Mouse (Mus musculus) hindbrain, embryonic 10.5 days (tissue): Measurements from ENCODE around the gene Gpr162. TPM values are rescaled to one million over a fixed set of nuclear protein-coding genes. Genes with fewer than 3 reads are reported as not detected.
"Not testable (repeated sequence)": the region's sequence is repeated elsewhere in the genome, so short reads cannot be mapped to it uniquely, and the experiment has no call there.

ENCODE experiments used
- DNase-seq: peaks from one replicate; pipeline ENCODE4 v3.0.0-alpha.2; 2017; ENCODE audit warnings: low spot score
- H3K27ac ChIP-seq: fragments of 300-500 bp; sonication (generic); 2 replicates; pipeline ENCODE4 v1.5.1; 2016; ENCODE audit warnings: mild to moderate bottlenecking, moderate library complexity
- H3K27me3 ChIP-seq: fragments of 300-500 bp; sonication (generic); 2 replicates; pipeline ENCODE4 v1.6.1; 2016; ENCODE audit warnings: mild to moderate bottlenecking; ENCODE audit not compliant: poor library complexity, insufficient read depth, severe bottlenecking
- H3K36me3 ChIP-seq: fragments of 300-500 bp; sonication (generic); 2 replicates; pipeline ENCODE4 v1.6.1; 2016; ENCODE audit warnings: mild to moderate bottlenecking, moderate library complexity
- H3K4me1 ChIP-seq: fragments of 300-500 bp; sonication (generic); replicated peaks from 2 replicates; pipeline ENCODE4 v1.6.1; 2016; ENCODE audit warnings: mild to moderate bottlenecking
- H3K4me3 ChIP-seq: fragments of 300-500 bp; sonication (generic); 2 replicates; pipeline ENCODE4 v1.5.1; 2016; ENCODE audit warnings: mild to moderate bottlenecking, moderate library complexity
- H3K9me3 ChIP-seq: fragments of 300-500 bp; sonication (generic); 2 replicates; pipeline ENCODE4 v1.6.1; 2016; ENCODE audit warnings: mild to moderate bottlenecking, moderate library complexity
- WGBS: fragments of 180-500 bp; shearing (Covaris S2); methylation state at CpG from one replicate; pipeline ENCODE4 v1.1.7; 2016; 5-methylcytosine and 5-hydroxymethylcytosine counted together
- polyA plus RNA-seq: library from polyadenylated mRNA; unstranded; fragments of >200 nt; fragmentation: Nextera tagmentation; extraction: Ambion mirVana; gene quantifications from 2 replicates; pipeline ENCODE4 v1.2.1, GENCODE M21; 2016

Gpr162 gene
- polyA plus RNA-seq, 1 experiment from 2014 or later: 5.0 TPM

GRCm38 (mm10) chr6:124850535-124850934 lies 13.2 kb downstream of the Gpr162 start:
- H3K4me3 ChIP-seq: no peak overlapping the region
- no peaks in the 10 kb centered on the region for H3K9me3 ChIP-seq
- H3K36me3 ChIP-seq: peaks cover 28% of the 10 kb centered on the region
- 44% methylated on average over 8 of the region's 8 CpGs for WGBS
- peaks cover 13% of the 10 kb centered on the region; the same call in 1 of the 2 replicates for H3K27me3 ChIP-seq
- DNase-seq: no peak
- peaks cover 17% of the 10 kb centered on the region for H3K4me1 ChIP-seq
- no peak overlapping the region for H3K27ac ChIP-seq

DNA sequence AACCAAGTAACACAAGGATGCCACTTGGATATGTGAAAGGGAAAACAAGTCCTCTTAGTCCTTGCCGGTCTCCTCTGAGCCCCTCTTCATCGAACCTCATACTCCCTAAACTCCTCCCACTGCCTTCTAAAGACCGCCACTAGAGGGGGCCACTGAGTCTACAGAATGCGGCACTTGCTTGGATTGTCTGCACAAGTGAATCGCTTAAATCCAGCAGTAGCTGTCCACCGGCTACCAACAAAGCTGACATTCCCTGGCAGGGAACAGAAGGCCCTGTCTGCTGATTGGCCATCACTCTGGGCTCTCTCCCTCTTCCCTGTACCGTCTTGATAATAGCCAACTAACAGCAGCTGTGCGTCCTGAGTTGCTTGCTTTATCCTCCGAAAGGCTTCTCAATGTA lies 16.5 kb downstream of the Gpr162 start:
- Histone ChIP-seq H3K4me1 (peaks cover 10% of the 10 kb centered on the region), H3K27ac (peak overlapping the region; percentile 60; the same call in 1 of the 2 replicates), H3K4me3 (no peak overlapping the region), H3K36me3 (peaks cover 27% of the 10 kb centered on the region), H3K9me3 (no peaks in the 10 kb centered on the region), H3K27me3 (peaks cover 7% of the 10 kb centered on the region; the same call in 1 of the 2 replicates)
- peak; percentile 97 for DNase-seq
- WGBS: 9% methylated on average over 9 of the region's 9 CpGs

GRCm38 (mm10) chr6:124840241-124841167 lies 23.3 kb downstream of the Gpr162 start, which contains the start of gene Gnb3:
TSS of gene Gnb3 (minus strand) at chr6:124840275.
- 39% methylated on average over 15 of the region's 15 CpGs for WGBS
- 0 out of 2 replicates have a peak, but pooled peaks cover 11% of the 10 kb centered on the region for H3K27me3 ChIP-seq
- no peak for DNase-seq

DNA sequence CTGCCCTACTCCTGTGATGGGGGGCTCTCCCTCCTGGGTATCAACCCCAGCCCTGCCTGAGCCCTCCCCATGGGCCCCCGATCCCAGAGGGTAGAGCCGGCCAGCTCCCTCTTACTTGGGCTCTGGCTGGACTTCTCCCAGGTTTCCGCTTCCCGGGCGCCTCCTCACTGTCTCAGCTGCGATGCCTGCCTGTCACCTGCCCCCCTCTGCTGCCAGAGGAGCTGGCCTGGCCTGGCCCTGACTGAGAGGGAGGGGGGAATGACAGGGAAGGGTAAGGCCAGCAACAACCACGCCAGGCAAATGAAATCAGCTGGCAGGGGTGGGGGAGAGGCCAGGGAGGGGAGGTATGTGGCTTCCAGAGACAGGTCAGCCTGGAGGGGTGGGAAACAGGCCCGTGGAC lies 24.0 kb downstream of the Gpr162 start:
- DNase-seq: no peak
- H3K27me3 ChIP-seq: 0 out of 2 replicates have a peak, but pooled peaks cover 11% of the 10 kb centered on the region
- H3K4me1 ChIP-seq: peaks cover 40% of the 10 kb centered on the region
- no peaks in the 10 kb centered on the region for H3K9me3 ChIP-seq
- H3K27ac ChIP-seq: peak overlapping the region; percentile 64
- peak overlapping the region; percentile 23; the same call in 1 of the 2 replicates for H3K4me3 ChIP-seq
- peaks cover 22% of the 10 kb centered on the region for H3K36me3 ChIP-seq
- WGBS: 15% methylated on average over 8 of the region's 8 CpGs

More at GRCm38 (mm10) chr6:124840241-124841167, 23.3 kb downstream of the Gpr162 start, which contains the start of gene Gnb3:
- peaks cover 22% of the 10 kb centered on the region for H3K36me3 ChIP-seq
- peak within 1 kb of the TSS; percentile 23; the same call in 1 of the 2 replicates for H3K4me3 ChIP-seq
- peaks cover 33% of the 10 kb centered on the region for H3K4me1 ChIP-seq
- peak within 1 kb of the TSS; percentile 64 for H3K27ac ChIP-seq
- H3K9me3 ChIP-seq: no peaks in the 10 kb centered on the region

DNA sequence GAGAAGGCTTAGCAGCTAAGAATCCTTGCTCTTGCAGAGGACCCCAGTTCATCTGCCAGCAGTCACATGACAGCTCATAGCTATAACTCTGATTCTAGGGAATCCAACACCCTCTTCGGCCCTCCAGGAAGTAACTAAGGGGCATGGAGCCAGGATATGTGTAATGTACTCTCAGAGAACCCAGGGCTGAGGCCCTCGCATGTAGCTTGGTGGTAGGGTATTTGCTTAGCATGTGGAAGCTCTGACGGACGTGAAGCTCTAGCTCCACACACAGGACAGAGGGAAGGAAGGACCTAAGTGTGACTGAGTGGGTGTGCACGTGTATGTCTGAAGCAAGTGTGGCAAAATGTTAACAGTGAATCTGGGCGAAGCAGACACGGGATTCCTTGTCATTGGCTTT lies 27.4 kb downstream of the Gpr162 start:
- Histone ChIP-seq H3K9me3 (no peaks in the 10 kb centered on the region), H3K36me3 (peaks cover 46% of the 10 kb centered on the region), H3K4me3 (no peak overlapping the region), H3K4me1 (peaks cover 63% of the 10 kb centered on the region), H3K27me3 (0 out of 2 replicates have a peak, but pooled peaks cover 11% of the 10 kb centered on the region), H3K27ac (no peak overlapping the region)
- WGBS: 83% methylated on average over 7 of the region's 7 CpGs
- no peak for DNase-seq

- Histone ChIP-seq H3K9me3 (no peaks in the 10 kb centered on the region), H3K4me3 (0 out of 2 replicates have a peak overlapping the region, but pooled peaks have one; percentile 11), H3K4me1 (peaks cover 68% of the 10 kb centered on the region), H3K36me3 (peaks cover 46% of the 10 kb centered on the region), H3K27ac (peak overlapping the region; percentile 50), H3K27me3 (0 out of 2 replicates have a peak, but pooled peaks cover 9% of the 10 kb centered on the region)
- 52% methylated on average over 10 of the region's 10 CpGs for WGBS
- DNase-seq: peak; percentile 41
These were observed 28.3 kb downstream of the Gpr162 start for GRCm38 (mm10) chr6:124835531-124835930.

DNA sequence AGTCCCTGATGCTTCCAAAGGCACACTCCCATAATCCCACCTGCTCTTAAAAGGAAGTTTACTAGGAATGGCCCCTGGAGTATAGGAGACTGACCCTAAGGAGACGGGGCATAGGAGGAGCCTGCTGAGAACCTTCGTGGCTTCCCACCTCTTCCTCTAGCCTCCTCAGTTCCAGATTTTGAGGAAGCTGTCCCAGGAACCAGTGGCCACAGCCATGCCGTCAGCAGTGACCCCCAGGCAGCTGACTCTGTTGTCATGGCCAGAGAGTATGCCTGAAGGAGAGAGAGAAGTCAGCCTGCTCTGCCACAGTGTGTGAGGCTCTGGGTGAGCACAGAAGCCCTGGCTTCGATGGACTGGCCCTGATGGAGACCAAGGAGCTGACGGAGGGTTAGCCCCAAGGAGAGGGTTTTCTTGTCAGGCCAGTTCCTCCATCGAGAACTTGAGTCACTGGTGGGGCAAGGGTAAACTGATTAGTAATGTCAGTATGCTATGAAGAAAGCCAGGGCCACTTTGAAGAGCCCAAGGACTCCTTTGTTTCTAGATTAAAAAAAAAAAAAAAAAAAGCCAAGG lies 29.2 kb downstream of the Gpr162 start:
- no peak for DNase-seq
- 0 out of 2 replicates have a peak, but pooled peaks cover 8% of the 10 kb centered on the region for H3K27me3 ChIP-seq
- H3K9me3 ChIP-seq: no peaks in the 10 kb centered on the region
- 84% methylated on average over 6 of the region's 6 CpGs for WGBS
- H3K27ac ChIP-seq: 0 out of 2 replicates have a peak overlapping the region, but pooled peaks have one; percentile 45
- H3K4me1 ChIP-seq: peaks cover 62% of the 10 kb centered on the region
- H3K4me3 ChIP-seq: no peak overlapping the region
- H3K36me3 ChIP-seq: peaks cover 46% of the 10 kb centered on the region

DNA sequence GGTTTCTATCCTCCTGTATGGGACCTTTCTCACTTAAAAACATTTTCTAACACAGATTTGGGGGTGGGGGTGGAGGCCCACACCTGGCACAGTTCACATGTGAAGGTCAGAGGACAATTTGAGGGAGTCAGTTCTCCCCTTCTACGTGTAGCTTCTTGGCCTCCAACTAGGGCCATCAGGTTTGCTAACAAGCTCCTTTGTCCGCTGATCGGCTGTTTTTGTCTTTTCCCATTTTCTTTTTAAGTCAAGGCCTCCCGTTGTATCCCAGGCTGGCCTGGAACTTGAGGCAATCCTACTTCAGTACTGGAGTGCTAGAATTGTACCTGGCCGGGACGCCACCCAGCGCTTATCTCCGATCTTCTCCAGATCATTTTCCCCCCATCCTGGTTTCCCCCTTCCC lies 32.1 kb downstream of the Gpr162 start:
- 97% methylated on average over 8 of the region's 8 CpGs for WGBS
- Histone ChIP-seq H3K4me1 (peaks cover 56% of the 10 kb centered on the region), H3K36me3 (peaks cover 54% of the 10 kb centered on the region), H3K27ac (no peak overlapping the region), H3K4me3 (no peak overlapping the region), H3K9me3 (no peaks in the 10 kb centered on the region), H3K27me3 (no peaks in the 10 kb centered on the region)
- DNase-seq: no peak

DNA sequence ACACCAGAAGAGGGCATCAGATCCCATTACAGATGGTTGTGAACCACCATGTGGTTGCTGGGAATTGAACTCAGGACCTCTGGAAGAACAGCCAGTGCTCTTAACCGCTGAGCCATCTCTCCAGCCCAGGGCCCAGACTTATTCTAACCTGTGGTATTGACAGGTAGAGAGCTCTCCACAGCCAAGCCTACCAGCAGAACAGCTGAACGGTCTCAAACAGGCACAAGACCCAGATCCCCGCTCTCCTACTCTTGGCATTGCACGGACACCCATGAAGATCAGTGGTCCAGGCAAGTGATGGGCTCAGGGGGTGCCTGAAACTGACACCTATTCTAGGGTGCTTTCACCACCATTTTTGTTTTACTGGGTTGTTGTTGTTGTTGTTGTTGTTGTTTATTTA lies 32.6 kb downstream of the Gpr162 start:
- not testable (repeated sequence) for H3K27ac ChIP-seq, H3K9me3 ChIP-seq
- WGBS: 98% methylated on average over 4 of the region's 4 CpGs

DNA sequence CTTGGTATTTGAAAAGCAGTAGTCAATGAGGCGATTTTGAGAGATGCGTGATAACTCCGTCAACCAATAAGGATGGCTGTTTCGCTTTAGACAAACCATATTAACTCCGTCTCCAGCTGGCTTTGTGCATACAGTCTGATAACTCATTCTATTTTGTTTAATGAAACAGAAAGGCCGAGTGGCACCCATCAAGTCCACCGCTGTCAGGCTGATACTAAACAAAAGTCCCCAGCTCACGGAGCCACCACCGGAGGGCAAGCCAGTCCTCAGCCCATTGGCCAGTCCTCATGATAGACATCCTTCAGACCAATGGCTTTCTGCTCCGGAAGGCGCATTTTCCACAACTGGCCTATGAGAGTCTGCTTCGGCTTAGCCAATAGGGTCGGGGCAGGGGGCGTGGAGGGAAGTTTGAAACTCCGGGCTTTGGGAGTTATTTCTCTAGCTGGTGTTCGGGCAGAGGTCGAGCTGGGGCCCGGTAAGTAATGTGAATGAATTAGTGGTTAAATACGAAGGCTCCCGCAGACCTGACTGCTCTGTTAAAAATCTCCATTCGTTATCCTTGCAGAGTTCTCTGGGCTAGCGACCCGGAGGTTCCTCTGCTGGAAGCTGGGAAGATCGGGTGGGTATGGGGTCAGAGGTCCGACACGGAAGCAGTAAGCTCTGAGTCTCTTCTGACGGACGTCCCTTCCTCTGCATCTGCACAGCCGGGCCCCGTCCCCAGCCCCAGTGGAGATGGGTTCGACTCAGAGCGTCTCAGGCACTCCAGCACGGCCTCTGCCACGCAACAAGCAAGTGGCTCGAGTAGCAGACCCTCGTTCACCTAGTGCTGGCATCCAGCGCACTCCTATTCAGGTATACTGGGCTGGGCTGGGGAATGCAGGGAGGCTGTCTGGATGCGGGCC lies 33.7 kb downstream of the Gpr162 start:
- Histone ChIP-seq H3K9me3 (no peaks in the 10 kb centered on the region), H3K4me1 (peaks cover 47% of the 10 kb centered on the region), H3K27me3 (no peaks in the 10 kb centered on the region), H3K36me3 (peaks cover 63% of the 10 kb centered on the region), H3K27ac (peak overlapping the region; percentile 92), H3K4me3 (peak overlapping the region; percentile 71)
- WGBS: under 1% methylated on average over 38 of the region's 38 CpGs
- peak; percentile 93 for DNase-seq

More for the DNA sequence above, 32.6 kb downstream of the Gpr162 start:
- peak overlapping the region; percentile 71 for H3K4me3 ChIP-seq
- not testable (repeated sequence) for H3K27me3 ChIP-seq, DNase-seq
- peaks cover 56% of the 10 kb centered on the region for H3K4me1 ChIP-seq
- peaks cover 58% of the 10 kb centered on the region for H3K36me3 ChIP-seq

- DNase-seq: peak; percentile 100
- WGBS: under 1% methylated on average over 55 of the region's 55 CpGs
These were observed 34.6 kb downstream of the Gpr162 start, which contains the start of the genes Usp5 and Cdca3 for GRCm38 (mm10) chr6:124828868-124829798. TSS of gene Usp5 (minus strand) at chr6:124829484. TSS of gene Cdca3 (plus strand) at chr6:124829547.

More at GRCm38 (mm10) chr6:124828868-124829798, 34.6 kb downstream of the Gpr162 start, which contains the start of the genes Usp5 and Cdca3:
- H3K36me3 ChIP-seq: peaks cover 63% of the 10 kb centered on the region
- peak within 1 kb of the TSS; percentile 92 for H3K27ac ChIP-seq
- H3K27me3 ChIP-seq: no peaks in the 10 kb centered on the region
- H3K9me3 ChIP-seq: no peaks in the 10 kb centered on the region
- peaks cover 39% of the 10 kb centered on the region for H3K4me1 ChIP-seq
- H3K4me3 ChIP-seq: peak within 1 kb of the TSS; percentile 71
